Comparison of ENCODE assay signal across 8 mouse cellular contexts in genomic region chr12:71136974-71137491, GRCm38 (mm10). TPM values are rescaled to one million over a fixed set of nuclear protein-coding genes. Genes with fewer than 3 reads are reported as not detected.
DNase-seq lines count a peak whose midpoint lies in the region; ATAC-seq lines count a peak whose summit lies in the region.

No protein-coding gene starts in this region.

- peak; percentile 89 for ATAC-seq in hindbrain, embryonic 14.5 days (ENCODE audit: low FRiP score)

- no peaks in the 10 kb centered on the region for H3K9me3 ChIP-seq in hindbrain, embryonic 14.5 days (ENCODE audit: control insufficient read depth, low read length)

- H3K4me1 ChIP-seq in hindbrain, embryonic 14.5 days (replicated peaks; ENCODE audit: control insufficient read depth, insufficient read depth, low read length), result peaks cover 22% of the 10 kb centered on the region

- under 1% methylated on average over 30 of the region's 30 CpGs for WGBS in hindbrain, embryonic 14.5 days

- H3K36me3 ChIP-seq in hindbrain, embryonic 14.5 days (replicated peaks; ENCODE audit: control insufficient read depth, insufficient read depth), result peaks cover 33% of the 10 kb centered on the region

- peak overlapping the region; percentile 92 for H3K9ac ChIP-seq in hindbrain, embryonic 14.5 days

- no peaks in the 10 kb centered on the region for H3K27me3 ChIP-seq in hindbrain, embryonic 14.5 days (ENCODE audit: control insufficient read depth, insufficient read depth, low read length)

- peak overlapping the region; percentile 86 for H3K4me3 ChIP-seq in hindbrain, embryonic 14.5 days (replicated peaks; ENCODE audit: low read length)

- H3K4me2 ChIP-seq in hindbrain, embryonic 14.5 days (replicated peaks), result peak overlapping the region; percentile 89

- peak; percentile 95 for DNase-seq in R1 (ENCODE audit: low read depth, low spot score)
- DNase-seq in cerebellum, postnatal 25 days, result peak; percentile 82 to 89
- peak; percentile 53 to 66 for DNase-seq in frontal cortex, postnatal 25 days (ENCODE audit: low spot score in 2 of 2)
- peak; percentile 95 for DNase-seq in hindbrain, embryonic 14.5 days (ENCODE audit: low spot score)
- peak; percentile 73 for DNase-seq in layer of hippocampus, postnatal 36 days
- DNase-seq in lung, postnatal 4 days, result peak; percentile 80 to 86
- DNase-seq in right cerebral cortex, adult 18-20 months, result peak; percentile 75
- DNase-seq in urinary bladder, postnatal 10 days (ENCODE audit: low spot score), result peak; percentile 25

- peak overlapping the region; percentile 72 for H3K27ac ChIP-seq in hindbrain, embryonic 14.5 days

RNA-seq across cellular contexts. Expression of gene 2700049A03Rik, which starts 0.4 kb away (rescaled TPM):
- polyA plus RNA-seq in hindbrain, embryonic 14.5 days (2014; fragmentation: Nextera tagmentation; extraction: Ambion mirVana), result 11.1 and 13.9 TPM in 2 replicates
- 1 to 10 TPM; 7.6 to 8.3 TPM for total RNA-seq in layer of hippocampus, postnatal 36 days (2021)

RNA-seq across cellular contexts. Expression of gene Timm9, which starts 0.5 kb away (rescaled TPM):
- 114 and 116 TPM in 2 replicates for polyA plus RNA-seq in hindbrain, embryonic 14.5 days (2014; fragmentation: Nextera tagmentation; extraction: Ambion mirVana)
- total RNA-seq in layer of hippocampus, postnatal 36 days (2021), result 10 to 100 TPM; 61.4 to 61.9 TPM

RNA-seq across cellular contexts. Expression of gene Tomm20l, which starts 25.8 kb away (rescaled TPM):
- not detected in 2 replicates for polyA plus RNA-seq in hindbrain, embryonic 14.5 days (2014; fragmentation: Nextera tagmentation; extraction: Ambion mirVana)
- not detected for total RNA-seq in layer of hippocampus, postnatal 36 days (2021)

Comparison
In these comparisons a context has a peak if more than half of its experiments do, and no peak if none do; other contexts are left out.
1. Peak in every context shown above with its lines: DNase-seq, ATAC-seq, H3K4me3 ChIP-seq and H3K27ac ChIP-seq.
2. DNase-seq: peak in every context shown above with its lines; median percentile 95 in R1; 95 in hindbrain, embryonic 14.5 days; 86 in cerebellum, postnatal 25 days; 83 in lung, postnatal 4 days; 75 in right cerebral cortex, adult 18-20 months; 73 in layer of hippocampus, postnatal 36 days; 60 in frontal cortex, postnatal 25 days; 25 in urinary bladder, postnatal 10 days.